Comparison of ENCODE assay signal across 8 mouse cellular contexts in genomic region chr1:71102344-71103173, GRCm38 (mm10). TPM values are rescaled to one million over a fixed set of nuclear protein-coding genes. Genes with fewer than 3 reads are reported as not detected.
A peak's percentile ranks its signal among the peaks of the same experiment; 100 is the strongest.
DNase-seq lines count a peak whose midpoint lies in the region; ATAC-seq and TF ChIP-seq lines count a peak whose summit lies in the region.

Gene Bard1, minus strand, starts transcription at chr1:71103146.

- under 1% methylated on average over 69 of the region's 69 CpGs for WGBS in cerebellum, adult 2 months
- WGBS in forebrain, postnatal 0 days, result 2% methylated on average over 69 of the region's 69 CpGs
- under 1% methylated on average over 68 of the region's 69 CpGs for WGBS in lung, embryonic 15.5 days

- H3K4me1 ChIP-seq in MEL (ENCODE audit: control insufficient read depth in 1 of 2, insufficient read depth in 2 of 2, low read length in 2 of 2), result peaks cover 8 to 29% of the 10 kb centered on the region in 2 experiments
- no peaks in the 10 kb centered on the region for H3K4me1 ChIP-seq in cerebellum, adult 2 months (ENCODE audit: control insufficient read depth, insufficient read depth, low read length)
- H3K4me1 ChIP-seq in forebrain, postnatal 0 days (ENCODE audit: insufficient read depth), result 0 out of 2 replicates have a peak, but pooled peaks cover 3% of the 10 kb centered on the region
- H3K4me1 ChIP-seq in lung, embryonic 15.5 days, result peaks cover 17% of the 10 kb centered on the region

- H3K79me2 ChIP-seq in MEL (ENCODE audit: control insufficient read depth, insufficient read depth, low read length, poor library complexity), result peaks cover 36% of the 10 kb centered on the region

- no peaks in the 10 kb centered on the region for H3K9me3 ChIP-seq in MEL (replicated peaks; ENCODE audit: insufficient read depth, low read length)
- H3K9me3 ChIP-seq in forebrain, postnatal 0 days (ENCODE audit: low read length), result no peaks in the 10 kb centered on the region
- no peaks in the 10 kb centered on the region for H3K9me3 ChIP-seq in lung, embryonic 15.5 days

- peak within 1 kb of the TSS; percentile 75 to 91 for H3K4me3 ChIP-seq in MEL (ENCODE audit: control insufficient read depth in 1 of 2, insufficient read depth in 1 of 2, low read depth in 2 of 2, low read length in 2 of 2)
- peak within 1 kb of the TSS; percentile 55 for H3K4me3 ChIP-seq in cerebellum, adult 2 months (replicated peaks; ENCODE audit: insufficient read depth, low read depth, low read length)
- H3K4me3 ChIP-seq in forebrain, postnatal 0 days (ENCODE audit: low read depth, low read length), result peak within 1 kb of the TSS; percentile 76
- H3K4me3 ChIP-seq in lung, embryonic 15.5 days, result peak within 1 kb of the TSS; percentile 77

- H3K36me3 ChIP-seq in MEL (ENCODE audit: control insufficient read depth in 1 of 2, insufficient read depth in 2 of 2, low read length in 2 of 2), result peaks cover 0 to 34% of the 10 kb centered on the region in 2 experiments; a peak in 3 of 4 replicates
- no peaks in the 10 kb centered on the region for H3K36me3 ChIP-seq in forebrain, postnatal 0 days (ENCODE audit: insufficient read depth)
- no peaks in the 10 kb centered on the region for H3K36me3 ChIP-seq in lung, embryonic 15.5 days

- peak within 1 kb of the TSS; percentile 93 for H3K4me2 ChIP-seq in forebrain, postnatal 0 days (ENCODE audit: low read depth)
- H3K4me2 ChIP-seq in lung, embryonic 15.5 days, result peak within 1 kb of the TSS; percentile 58

- ATAC-seq in forebrain, postnatal 0 days, result peak; percentile 92
- ATAC-seq in lung, embryonic 15.5 days (ENCODE audit: borderline replicate concordance, extremely low read depth, low FRiP score, low TSS enrichment), result peak; percentile 99

- peak; percentile 99 for DNase-seq in MEL (ENCODE audit: low read depth, low spot score)
- DNase-seq in cerebellum, adult 2 months, result peak; percentile 58 to 59
- peak; percentile 86 for DNase-seq in forebrain, postnatal 0 days
- peak; percentile 95 for DNase-seq in heart, postnatal 4 days
- DNase-seq in layer of hippocampus, adult 8-10 months (ENCODE audit: low spot score in 2 of 2), result peak; percentile 46 to 47
- DNase-seq in ovary, adult 18-20 months (ENCODE audit: low spot score), result peak; percentile 95
- DNase-seq in thymus, postnatal 0 days (ENCODE audit: low spot score), result peak; percentile 99

- H3K9ac ChIP-seq in MEL (ENCODE audit: control insufficient read depth, low read depth, low read length, poor library complexity, severe bottlenecking), result peak within 1 kb of the TSS; percentile 96
- peak within 1 kb of the TSS; percentile 54 for H3K9ac ChIP-seq in forebrain, postnatal 0 days
- peak within 1 kb of the TSS; percentile 63 for H3K9ac ChIP-seq in lung, embryonic 15.5 days

- no peak for TF ChIP-seq RAD21 in MEL (IDR thresholded peaks at IDR 0.05; ENCODE audit: low read depth, low read length)

- TF ChIP-seq POLR2A in MEL (IDR thresholded peaks at IDR 0.05; ENCODE audit: control insufficient read depth in 1 of 2, insufficient read depth in 1 of 2, low read depth in 1 of 2, low read length in 2 of 2, poor library complexity in 1 of 2), result peak; percentile 83 to 90
- no peak for TF ChIP-seq POLR2A in cerebellum, adult 2 months (IDR thresholded peaks at IDR 0.05; ENCODE audit: borderline replicate concordance, insufficient read depth, low read length)

- H3K27ac ChIP-seq in MEL (ENCODE audit: control insufficient read depth, low read depth, low read length), result peak within 1 kb of the TSS; percentile 88
- H3K27ac ChIP-seq in cerebellum, adult 2 months (ENCODE audit: insufficient read depth, low read length), result no peak within 1 kb of the TSS
- 0 out of 2 replicates have a peak within 1 kb of the TSS, but pooled peaks have one; percentile 10 for H3K27ac ChIP-seq in forebrain, postnatal 0 days (ENCODE audit: low read depth, low read length)
- H3K27ac ChIP-seq in lung, embryonic 15.5 days, result peak within 1 kb of the TSS; percentile 89

- TF ChIP-seq EP300 in MEL (IDR thresholded peaks at IDR 0.05; ENCODE audit: low read depth in 1 of 2, low read length in 2 of 2), result no peak

- H3K27me3 ChIP-seq in MEL (ENCODE audit: control insufficient read depth in 1 of 2, insufficient read depth in 2 of 2, low read length in 2 of 2), result no peaks in the 10 kb centered on the region
- H3K27me3 ChIP-seq in cerebellum, adult 2 months (ENCODE audit: control insufficient read depth, insufficient read depth, low read length), result no peaks in the 10 kb centered on the region
- no peaks in the 10 kb centered on the region for H3K27me3 ChIP-seq in forebrain, postnatal 0 days (ENCODE audit: insufficient read depth, low read length)
- no peaks in the 10 kb centered on the region for H3K27me3 ChIP-seq in lung, embryonic 15.5 days

- no peak for TF ChIP-seq CTCF in MEL (IDR thresholded peaks at IDR 0.05 in 2 of 3, conservative IDR thresholded peaks at IDR 0.05 in 1 of 3; ENCODE audit: control insufficient read depth in 1 of 3, insufficient read depth in 1 of 3, low read depth in 2 of 3, low read length in 3 of 3, poor library complexity in 1 of 3, severe bottlenecking in 1 of 3)
- TF ChIP-seq CTCF in cerebellum, adult 2 months (IDR thresholded peaks at IDR 0.05; ENCODE audit: borderline replicate concordance, insufficient read depth, low read depth, low read length), result no peak
- no peak for TF ChIP-seq CTCF in forebrain, postnatal 0 days (IDR thresholded peaks at IDR 0.05; ENCODE audit: low read depth)

TF ChIP-seq in MEL, 35 proteins besides CTCF, POLR2A, EP300 and RAD21 (continues in another document):
- peak; percentile 77 for TF ChIP-seq SIN3A (IDR thresholded peaks at IDR 0.05; ENCODE audit: low read length)
- no peak for TF ChIP-seq MAFK (IDR thresholded peaks at IDR 0.05; ENCODE audit: borderline replicate concordance, low read depth, low read length)
- TF ChIP-seq BHLHE40 (IDR thresholded peaks at IDR 0.05; ENCODE audit: borderline replicate concordance, low read depth, low read length), result no peak
- no peak for TF ChIP-seq SMC3 (IDR thresholded peaks at IDR 0.05; ENCODE audit: low read depth, low read length)
- TF ChIP-seq CHD1 (IDR thresholded peaks at IDR 0.05; ENCODE audit: low read depth, low read length), result no peak
- no peak for TF ChIP-seq ZMIZ1 (IDR thresholded peaks at IDR 0.05; ENCODE audit: low read depth, low read length)
- no peak; the same call in 1 of the 2 replicates for TF ChIP-seq KAT2A (conservative IDR thresholded peaks at IDR 0.05; ENCODE audit: low read depth, low read length)
- TF ChIP-seq TAL1 (IDR thresholded peaks at IDR 0.05; ENCODE audit: low read length), result no peak
- TF ChIP-seq TCF12 (IDR thresholded peaks at IDR 0.05; ENCODE audit: low read depth, low read length), result no peak
- TF ChIP-seq MYC (IDR thresholded peaks at IDR 0.05; ENCODE audit: low read depth, low read length), result peak; percentile 71; the same call in 1 of the 2 replicates
- no peak for TF ChIP-seq MAX (IDR thresholded peaks at IDR 0.05; ENCODE audit: low read length)
- TF ChIP-seq MAZ (IDR thresholded peaks at IDR 0.05; ENCODE audit: low read depth, low read length), result peak; percentile 31; the same call in 1 of the 2 replicates
- peak; percentile 72; the same call in 1 of the 2 replicates for TF ChIP-seq POLR2AphosphoS2 (IDR thresholded peaks at IDR 0.05; ENCODE audit: low read length)
- peak; percentile 51 for TF ChIP-seq MXI1 (IDR thresholded peaks at IDR 0.05; ENCODE audit: low read depth, low read length)
- no peak for TF ChIP-seq UBTF (IDR thresholded peaks at IDR 0.05; ENCODE audit: borderline replicate concordance, insufficient read depth, low read depth, low read length)
- TF ChIP-seq USF2 (IDR thresholded peaks at IDR 0.05; ENCODE audit: borderline replicate concordance in 1 of 2, insufficient read depth in 1 of 2, low read depth in 1 of 2, low read length in 2 of 2), result no peak
- no peak for TF ChIP-seq ZNF384 (IDR thresholded peaks at IDR 0.05; ENCODE audit: low read depth, low read length)
- no peak for TF ChIP-seq GATA1 (IDR thresholded peaks at IDR 0.05; ENCODE audit: low read depth, low read length)
- no peak for TF ChIP-seq JUND (IDR thresholded peaks at IDR 0.05; ENCODE audit: low read depth, low read length)
- no peak for TF ChIP-seq NRF1 (IDR thresholded peaks at IDR 0.05; ENCODE audit: insufficient read depth, low read depth, low read length, poor library complexity, severe bottlenecking)
- TF ChIP-seq CHD2 (IDR thresholded peaks at IDR 0.05; ENCODE audit: low read length), result no peak
- TF ChIP-seq E2F4 (IDR thresholded peaks at IDR 0.05; ENCODE audit: borderline replicate concordance, low read depth, low read length), result peak; percentile 97; the same call in 1 of the 2 replicates
- TF ChIP-seq ZKSCAN1 (IDR thresholded peaks at IDR 0.05; ENCODE audit: low read depth, low read length), result no peak
- no peak for TF ChIP-seq USF1 (IDR thresholded peaks at IDR 0.05; ENCODE audit: low read depth, low read length)
- TF ChIP-seq MYB (IDR thresholded peaks at IDR 0.05; ENCODE audit: low read depth, low read length), result no peak
- TF ChIP-seq ZC3H11A (IDR thresholded peaks at IDR 0.05; ENCODE audit: low read depth, low read length), result no peak
- TF ChIP-seq RCOR1 (IDR thresholded peaks at IDR 0.05; ENCODE audit: low read depth, low read length), result no peak
- peak; percentile 71 for TF ChIP-seq HCFC1 (IDR thresholded peaks at IDR 0.05; ENCODE audit: low read depth, low read length)
- 0 out of 2 replicates have a peak, but pooled peaks have one; percentile 40 for TF ChIP-seq MEF2A (IDR thresholded peaks at IDR 0.05; ENCODE audit: extremely low read depth, insufficient replicate concordance, low read depth, low read length, poor library complexity, severe bottlenecking)
- TF ChIP-seq TBP (IDR thresholded peaks at IDR 0.05; ENCODE audit: low read depth, low read length), result no peak
- TF ChIP-seq ETS1 (IDR thresholded peaks at IDR 0.05; ENCODE audit: low read depth, low read length), result no peak; the same call in 1 of the 2 replicates
- TF ChIP-seq NELFE (IDR thresholded peaks at IDR 0.05; ENCODE audit: low read depth, low read length), result peak; percentile 56

RNA-seq across cellular contexts. Expression of gene Bard1, which starts in this region (rescaled TPM):
- total RNA-seq in MEL (2012; rRNA removed), result 10.9 and 12.8 TPM in 2 replicates
- 1 to 10 TPM in 1 of 2 experiments, not detected in 1; 8.1 TPM for polyA plus RNA-seq in MEL (2012; ENCODE audit: insufficient read depth in 1 of 2, insufficient read length in 2 of 2, low read depth in 1 of 2, low replicate concordance in 2 of 2, missing spikeins in 1 of 2)
- 0.35 and 0.38 TPM in 2 replicates for polyA plus RNA-seq in cerebellum, adult 2 months (2012; rRNA removed)
- total RNA-seq in forebrain, postnatal 0 days (2014; rRNA removed), result 1.6 and 1.8 TPM in 2 replicates
- 0.21 and 0.27 TPM in 2 replicates for polyA plus RNA-seq in forebrain, postnatal 0 days (2015; fragmentation: Nextera tagmentation; extraction: Ambion mirVana)
- total RNA-seq in heart, postnatal 4 days (2021), result 10 to 100 TPM in 1 of 2 experiments, 1 to 10 TPM in 1; 9.2 to 10.9 TPM
- under 1 TPM; 0.41 to 0.80 (median 0.53) TPM for total RNA-seq in layer of hippocampus, adult 8-10 months (2022)
- 2.4 and 2.6 TPM in 2 replicates for polyA plus RNA-seq in lung, embryonic 15.5 days (2015; fragmentation: Nextera tagmentation; extraction: Ambion mirVana)
- 3.5 and 5.0 TPM in 2 replicates for polyA plus RNA-seq in thymus, postnatal 0 days (2015; fragmentation: Nextera tagmentation; extraction: Ambion mirVana)

Comparison
In these comparisons a context has a peak if more than half of its experiments do, and no peak if none do; other contexts are left out.
1. Peak in DNase-seq and H3K4me3 ChIP-seq in cerebellum, adult 2 months; RNA of the gene not detected or under 1 TPM.
2. Peak in DNase-seq in layer of hippocampus, adult 8-10 months; RNA of the gene not detected or under 1 TPM.
3. DNase-seq: peak in every context shown above with its lines; median percentile 99 in MEL; 99 in thymus, postnatal 0 days; 95 in heart, postnatal 4 days; 95 in ovary, adult 18-20 months; 86 in forebrain, postnatal 0 days; 58 in cerebellum, adult 2 months; 46 in layer of hippocampus, adult 8-10 months.